Mouse (Mus musculus) midbrain, embryonic 16.5 days (tissue): Measurements from ENCODE around the gene Atg2b. TPM values are rescaled to one million over a fixed set of nuclear protein-coding genes. Genes with fewer than 3 reads are reported as not detected.
A peak's percentile ranks its signal among the peaks of the same experiment; 100 is the strongest.

Source experiments
- ATAC-seq: fragments of 200-750 bp; cut with Nextera tagmentation; 2 replicates; pipeline ENCODE4 v1.8.0; 2017; ENCODE audit warnings: moderate TSS enrichment
- H3K27ac ChIP-seq: fragments of 300-500 bp; sonication (generic); 2 replicates; pipeline ENCODE4 v1.5.1; 2014; ENCODE audit warnings: mild to moderate bottlenecking, low read length, mixed read lengths
- H3K27me3 ChIP-seq: fragments of 300-500 bp; sonication (generic); 2 replicates; pipeline ENCODE4 v1.6.1; 2014; ENCODE audit warnings: low read depth, low read length, mixed read lengths; ENCODE audit not compliant: control insufficient read depth, insufficient read depth
- H3K36me3 ChIP-seq: fragments of 300-500 bp; sonication (generic); 2 replicates; pipeline ENCODE4 v1.6.1; 2014; ENCODE audit warnings: mild to moderate bottlenecking, low read length, moderate library complexity, mixed read lengths; ENCODE audit not compliant: control insufficient read depth, insufficient read depth
- H3K4me1 ChIP-seq: fragments of 300-500 bp; sonication (generic); 2 replicates; pipeline ENCODE4 v1.6.1; 2014; ENCODE audit warnings: mild to moderate bottlenecking, low read length, mixed read lengths; ENCODE audit not compliant: control insufficient read depth, insufficient read depth
- H3K4me2 ChIP-seq: fragments of 300-500 bp; sonication (generic); 2 replicates; pipeline ENCODE4 v1.6.1; 2014; ENCODE audit warnings: mild to moderate bottlenecking, low read length, mixed read lengths
- H3K4me3 ChIP-seq: fragments of 300-500 bp; sonication (generic); 2 replicates; pipeline ENCODE4 v1.5.1; 2014; ENCODE audit warnings: low read depth, mild to moderate bottlenecking, low read length, moderate library complexity, mixed read lengths
- H3K9ac ChIP-seq: fragments of 300-500 bp; sonication (generic); 2 replicates; pipeline ENCODE4 v1.6.1; 2014; ENCODE audit warnings: low read depth, low read length, mixed read lengths
- H3K9me3 ChIP-seq: fragments of 300-500 bp; sonication (generic); replicated peaks from 2 replicates; pipeline ENCODE4 v1.6.1; 2014; ENCODE audit warnings: mild to moderate bottlenecking, low read length, mixed read lengths; ENCODE audit not compliant: control insufficient read depth, poor library complexity, severe bottlenecking
- WGBS: fragments of 180-500 bp; shearing (Covaris S2); extraction: QIAGEN DNeasy Blood & Tissue Kit; methylation state at CpG from one replicate; pipeline ENCODE4 v1.1.7; 2014; 5-methylcytosine and 5-hydroxymethylcytosine counted together
- polyA plus RNA-seq: library from polyadenylated mRNA; unstranded; fragments of >200 nt; fragmentation: Nextera tagmentation; extraction: Ambion mirVana; gene quantifications from 2 replicates; pipeline ENCODE4 v1.2.1, GENCODE M21; 2015

Atg2b gene
- 14.0 and 15.6 TPM in 2 replicates for polyA plus RNA-seq

DNA sequence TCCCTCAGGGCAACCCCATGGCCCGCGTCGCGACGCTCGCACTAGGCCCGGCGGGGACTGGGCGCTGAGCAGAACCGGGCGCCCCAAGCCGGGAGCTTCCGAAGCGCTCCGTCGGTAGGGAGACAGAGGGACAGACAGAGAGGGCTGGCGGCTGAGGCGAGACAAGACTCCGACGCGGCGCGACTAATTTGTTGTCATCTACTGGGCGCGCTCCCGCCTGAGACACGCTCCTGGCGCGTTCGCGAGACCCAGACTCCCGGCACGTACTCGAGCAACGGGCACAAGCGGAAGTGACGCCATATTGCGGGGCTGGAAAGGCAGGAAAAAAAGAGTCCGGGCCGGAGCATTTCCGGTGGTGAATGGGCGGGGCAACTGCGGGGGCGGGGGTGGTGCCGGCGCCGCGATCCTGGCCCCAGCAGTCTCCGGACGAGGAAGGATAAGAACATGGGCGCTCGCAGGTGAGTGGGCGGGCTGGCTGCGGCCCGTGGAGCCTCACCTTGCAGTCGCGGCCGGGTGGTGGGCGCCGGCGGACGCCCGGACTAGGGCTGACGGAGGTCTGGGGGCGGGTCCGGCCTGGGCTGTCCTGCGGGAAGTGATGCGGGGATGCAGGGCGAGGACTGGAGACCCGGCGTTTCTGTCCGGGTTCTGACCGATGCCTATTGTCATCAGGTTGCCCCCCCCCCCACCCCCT, at the start of gene Atg2b:
Gene Atg2b, minus strand, starts transcription at position 211 of the 691 bp plus-strand sequence.
- no peaks in the 10 kb centered on the region for H3K9me3 ChIP-seq
- H3K9ac ChIP-seq, result peak within 1 kb of the TSS; percentile 90
- peak within 1 kb of the TSS; percentile 97 for H3K4me3 ChIP-seq
- H3K27ac ChIP-seq, result peak within 1 kb of the TSS; percentile 95
- peaks cover 32% of the 10 kb centered on the region for H3K4me1 ChIP-seq
- ATAC-seq, result peak; percentile 91
- H3K27me3 ChIP-seq, result no peaks in the 10 kb centered on the region
- WGBS, result under 1% methylated on average over 68 of the region's 73 CpGs
- H3K4me2 ChIP-seq, result peak within 1 kb of the TSS; percentile 84
- H3K36me3 ChIP-seq, result peaks cover 4% of the 10 kb centered on the region

GRCm38 (mm10) chr12:105733370-105734159, 48.6 kb upstream of the Atg2b start:
- H3K4me3 ChIP-seq, result no peak overlapping the region
- H3K4me1 ChIP-seq, result no peaks in the 10 kb centered on the region
- no peak overlapping the region for H3K4me2 ChIP-seq
- no peak for ATAC-seq
- no peaks in the 10 kb centered on the region for H3K9me3 ChIP-seq
- H3K9ac ChIP-seq, result no peak overlapping the region
- no peak overlapping the region for H3K27ac ChIP-seq
- H3K27me3 ChIP-seq, result no peaks in the 10 kb centered on the region
- 75% methylated on average over 9 of the region's 9 CpGs for WGBS
- H3K36me3 ChIP-seq, result no peaks in the 10 kb centered on the region

GRCm38 (mm10) chr12:105730851-105731460, 45.9 kb upstream of the Atg2b start:
- Histone ChIP-seq H3K27ac (no peak overlapping the region), H3K36me3 (no peaks in the 10 kb centered on the region), H3K4me3 (no peak overlapping the region), H3K4me1 (no peaks in the 10 kb centered on the region), H3K4me2 (no peak overlapping the region), H3K9ac (no peak overlapping the region), H3K27me3 (no peaks in the 10 kb centered on the region), H3K9me3 (no peaks in the 10 kb centered on the region)
- WGBS, result 88% methylated on average over 6 of the region's 6 CpGs
- no peak for ATAC-seq

DNA sequence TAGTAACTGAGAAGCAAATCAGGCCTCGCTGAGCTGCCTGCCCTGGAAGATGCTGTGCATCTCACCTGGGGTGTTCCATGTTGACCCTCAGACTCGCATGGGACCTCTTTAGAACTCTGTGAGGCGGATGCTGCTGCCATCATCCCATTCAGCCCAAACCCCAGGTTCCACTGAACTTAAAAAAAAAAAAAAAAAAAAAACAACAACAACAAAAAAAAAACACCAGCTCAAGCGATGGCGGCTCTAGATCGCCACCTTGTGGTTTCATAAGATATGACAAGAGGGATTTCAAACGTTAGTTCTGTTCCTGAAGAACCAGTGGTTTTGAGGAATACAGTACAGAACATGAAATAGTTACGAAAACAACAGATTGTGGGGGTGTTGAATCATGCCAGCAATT, 43.0 kb upstream of the Atg2b start:
- Histone ChIP-seq H3K36me3 (no peaks in the 10 kb centered on the region), H3K9ac (no peak overlapping the region), H3K27ac (no peak overlapping the region), H3K9me3 (no peaks in the 10 kb centered on the region), H3K4me1 (no peaks in the 10 kb centered on the region), H3K4me2 (no peak overlapping the region), H3K4me3 (no peak overlapping the region), H3K27me3 (no peaks in the 10 kb centered on the region)
- 28% methylated on average over 8 of the region's 8 CpGs for WGBS
- ATAC-seq, result no peak

DNA sequence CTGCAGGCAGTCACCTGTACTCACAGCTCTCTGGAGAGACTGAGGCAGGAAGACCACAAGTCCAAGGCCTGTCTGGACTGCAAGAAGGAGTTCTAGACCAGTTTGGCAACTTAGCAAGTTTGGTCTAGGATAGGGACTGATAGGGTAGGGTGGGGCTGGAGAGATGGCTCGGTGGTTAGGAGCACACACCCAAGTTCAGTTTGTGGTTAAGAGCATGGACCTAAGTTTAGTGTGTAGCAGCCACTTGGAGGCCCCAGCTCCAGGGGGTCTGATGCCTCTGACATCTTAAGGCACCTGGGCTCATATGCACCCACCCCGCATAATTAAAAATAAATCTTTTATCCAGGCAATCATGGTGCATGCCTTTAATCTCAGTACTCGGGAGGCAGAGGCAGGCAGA, 42.3 kb upstream of the Atg2b start:
- Histone ChIP-seq H3K4me2 (no peak overlapping the region), H3K27ac (no peak overlapping the region), H3K9ac (no peak overlapping the region), H3K9me3 (no peaks in the 10 kb centered on the region), H3K4me1 (0 out of 2 replicates have a peak, but pooled peaks cover 3% of the 10 kb centered on the region), H3K27me3 (no peaks in the 10 kb centered on the region), H3K4me3 (no peak overlapping the region), H3K36me3 (no peaks in the 10 kb centered on the region)
- ATAC-seq, result no peak
- 89% methylated on average over 3 of the region's 3 CpGs for WGBS

- no peaks in the 10 kb centered on the region for H3K36me3 ChIP-seq
- H3K27me3 ChIP-seq, result no peaks in the 10 kb centered on the region
- H3K4me2 ChIP-seq, result no peak overlapping the region
- WGBS, result 79% methylated on average over 13 of the region's 13 CpGs
- H3K27ac ChIP-seq, result no peak overlapping the region
- H3K9ac ChIP-seq, result no peak overlapping the region
- H3K4me1 ChIP-seq, result peaks cover 17% of the 10 kb centered on the region
- no peak overlapping the region for H3K4me3 ChIP-seq
- H3K9me3 ChIP-seq, result no peaks in the 10 kb centered on the region
- ATAC-seq, result no peak
Observed at GRCm38 (mm10) chr12:105725736-105726135, 40.7 kb upstream of the Atg2b start.

DNA sequence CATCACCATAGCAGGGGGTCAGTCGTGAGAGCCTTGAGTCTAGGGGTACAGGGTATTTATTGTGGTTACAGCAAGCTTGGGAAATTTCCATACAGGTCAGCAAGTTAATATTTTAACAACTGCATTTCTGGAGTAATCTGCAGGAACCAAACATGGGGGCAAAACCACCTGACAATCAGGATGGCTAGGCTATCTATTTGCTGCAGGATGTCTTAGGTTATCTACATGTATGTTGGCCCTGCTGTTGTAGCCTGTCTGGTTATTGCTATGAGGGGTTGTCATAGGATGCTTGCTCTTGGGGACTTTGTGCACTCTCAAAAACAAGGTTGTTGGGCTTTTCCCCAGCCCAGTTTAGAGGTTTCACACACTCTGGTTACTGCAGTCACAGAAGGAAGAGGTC, 39.6 kb upstream of the Atg2b start:
- no peak overlapping the region for H3K9ac ChIP-seq
- WGBS, result 71% methylated on average over 1 of the region's 1 CpGs

DNA sequence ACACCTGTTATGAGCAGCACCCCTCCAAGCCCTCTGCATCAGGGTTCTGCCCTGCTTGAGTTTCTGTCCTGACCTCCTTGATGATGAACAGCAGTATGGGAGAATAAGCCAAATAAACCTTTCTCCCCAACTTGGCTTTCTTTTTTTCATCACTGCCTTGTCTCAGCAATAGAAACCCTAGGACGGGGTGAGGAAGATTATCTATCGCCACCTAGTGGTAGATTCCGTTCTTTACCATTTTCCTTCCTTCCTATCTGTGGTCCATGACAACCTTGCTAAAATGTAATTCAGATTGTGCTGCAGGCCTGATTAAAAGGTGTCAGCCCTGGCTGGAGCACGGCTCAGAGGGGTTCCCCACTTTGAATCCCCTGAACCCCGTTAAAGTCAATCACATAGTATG, 37.6 kb upstream of the Atg2b start:
- ATAC-seq, result peak; percentile 49; the same call in 1 of the 2 replicates
- no peak overlapping the region for H3K27ac ChIP-seq

More for the DNA sequence above, 39.6 kb upstream of the Atg2b start:
- no peaks in the 10 kb centered on the region for H3K27me3 ChIP-seq
- no peaks in the 10 kb centered on the region for H3K36me3 ChIP-seq
- H3K27ac ChIP-seq, result no peak overlapping the region
- no peaks in the 10 kb centered on the region for H3K9me3 ChIP-seq
- H3K4me1 ChIP-seq, result peaks cover 18% of the 10 kb centered on the region
- ATAC-seq, result no peak
- H3K4me3 ChIP-seq, result no peak overlapping the region
- H3K4me2 ChIP-seq, result no peak overlapping the region

More for the DNA sequence above, 37.6 kb upstream of the Atg2b start:
- Histone ChIP-seq H3K9me3 (no peaks in the 10 kb centered on the region), H3K4me1 (peaks cover 18% of the 10 kb centered on the region), H3K36me3 (no peaks in the 10 kb centered on the region), H3K4me2 (no peak overlapping the region), H3K27me3 (no peaks in the 10 kb centered on the region), H3K9ac (no peak overlapping the region), H3K4me3 (no peak overlapping the region)
- WGBS, result 6% methylated on average over 5 of the region's 5 CpGs
